Mouse (Mus musculus): ENCODE data around the gene Upk1a. TPM values are rescaled to one million over a fixed set of nuclear protein-coding genes. Genes with fewer than 3 reads are reported as not detected.
A peak's percentile ranks its signal among the peaks of the same experiment; 100 is the strongest.

The Upk1a gene
- polyA plus RNA-seq (2014; fragmentation: Nextera tagmentation; extraction: Ambion mirVana): 4.8 TPM in 2 replicates

DNA sequence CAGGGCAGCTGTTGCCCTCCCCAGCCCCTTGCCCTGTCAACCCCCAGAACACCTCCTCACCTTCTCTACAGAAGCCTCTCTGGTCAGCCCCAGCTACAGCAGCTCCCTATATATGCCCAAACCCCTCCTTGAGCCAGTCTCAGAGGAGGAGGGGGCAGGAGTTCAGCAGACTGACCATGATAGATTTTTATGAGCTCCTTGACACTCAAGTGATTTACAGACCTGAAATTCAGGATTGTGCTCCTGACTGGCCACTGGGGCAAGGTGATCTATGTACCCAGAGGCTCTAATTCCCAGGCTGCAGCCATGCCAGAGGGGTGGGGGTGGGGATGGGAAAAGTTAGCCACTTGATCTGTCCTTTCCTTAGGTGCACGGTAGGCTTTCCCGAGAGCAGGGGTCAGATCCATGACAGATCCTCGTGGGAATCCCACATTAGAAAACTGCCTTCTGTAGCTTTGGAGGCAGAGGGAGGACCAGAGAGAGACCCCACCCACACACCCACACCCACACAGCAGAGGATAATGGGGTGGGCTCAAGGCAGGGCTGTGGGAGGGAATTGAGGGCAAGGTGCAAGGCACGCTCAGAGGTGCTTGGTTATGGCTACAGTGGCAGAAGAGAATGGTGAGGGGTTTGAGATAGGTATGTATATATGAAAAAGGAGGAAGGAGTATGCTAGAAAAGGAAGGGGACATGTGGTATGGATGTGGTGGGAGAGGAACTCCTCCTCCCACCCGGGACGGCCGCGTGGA, at the start of gene Upk1a:
Upk1a (minus strand) TSS at position 194 of the 749 bp plus-strand sequence.
- no peaks in the 10 kb centered on the region for H3K27me3 ChIP-seq (ENCODE audit: control insufficient read depth, insufficient read depth, low read length)
- H3K4me2 ChIP-seq (ENCODE audit: low read depth): no peak within 1 kb of the TSS
- no peak within 1 kb of the TSS for H3K9ac ChIP-seq (ENCODE audit: low read length)
- WGBS: 67% methylated on average over 8 of the region's 8 CpGs
- no peaks in the 10 kb centered on the region for H3K4me1 ChIP-seq (ENCODE audit: control insufficient read depth, insufficient read depth, low read length)
- no peak within 1 kb of the TSS for H3K27ac ChIP-seq (ENCODE audit: low read depth, low read length)
- ATAC-seq (ENCODE audit: insufficient read depth, low FRiP score, low TSS enrichment) (no peak), DNase-seq (ENCODE audit: low spot score) (no peak)
- H3K9me3 ChIP-seq (ENCODE audit: control insufficient read depth, low read length): no peaks in the 10 kb centered on the region
- H3K36me3 ChIP-seq (ENCODE audit: control insufficient read depth, insufficient read depth, low read length): 0 out of 2 replicates have a peak, but pooled peaks cover 3% of the 10 kb centered on the region
- H3K4me3 ChIP-seq (ENCODE audit: low read depth, low read length): no peak within 1 kb of the TSS

DNA sequence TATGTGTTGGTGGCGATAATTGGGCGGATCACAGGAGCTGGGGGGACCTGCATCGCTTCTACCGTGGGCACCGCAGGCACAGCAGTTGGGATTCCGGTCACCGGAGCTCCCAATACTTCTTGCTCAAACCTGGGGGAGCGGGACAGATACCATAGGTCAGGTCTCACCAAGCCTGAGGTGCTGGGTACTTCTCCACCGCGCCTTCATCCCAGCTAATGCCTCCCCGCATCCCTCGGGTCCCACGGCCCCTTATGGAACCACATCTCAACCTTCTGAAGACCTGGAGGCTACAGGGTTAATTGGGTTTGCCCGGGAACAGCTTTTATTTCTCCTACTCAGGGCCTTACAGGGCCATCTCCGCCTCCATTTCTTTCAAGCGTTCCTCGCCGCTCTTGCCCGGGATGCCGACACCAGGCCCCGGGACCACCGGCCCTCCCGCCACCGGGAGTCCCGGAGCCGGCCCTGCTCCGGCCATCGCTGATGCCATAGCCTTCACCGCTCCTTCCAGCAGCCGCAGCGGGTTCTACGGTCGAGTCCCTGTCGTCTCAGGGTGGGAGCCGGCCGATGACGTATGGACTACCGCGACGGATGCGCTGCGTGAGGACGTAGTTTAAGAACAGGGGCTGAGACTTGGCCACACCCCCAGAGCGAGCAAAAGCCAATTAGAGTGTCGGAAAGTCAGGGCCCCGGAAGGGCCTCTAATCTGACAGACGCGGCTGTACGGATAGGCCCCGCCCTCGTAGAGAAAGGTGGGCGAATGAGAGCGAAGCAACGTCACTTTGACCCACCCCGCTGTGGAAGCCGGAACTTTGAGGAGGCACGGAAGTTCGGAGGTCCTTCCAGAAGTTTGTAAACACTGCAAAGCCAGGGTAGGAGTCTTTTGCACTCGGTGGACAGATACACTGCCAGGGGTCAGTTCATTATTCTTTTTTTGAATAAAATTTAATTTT, 37.2 kb upstream of the Upk1a start, which contains the start of gene Rbm42:
Rbm42 (minus strand) TSS at position 727 of the 950 bp plus-strand sequence.
- H3K4me1 ChIP-seq (ENCODE audit: control insufficient read depth, insufficient read depth, low read length): no peaks in the 10 kb centered on the region
- H3K9ac ChIP-seq (ENCODE audit: low read length): peak within 1 kb of the TSS; percentile 91
- H3K27ac ChIP-seq (ENCODE audit: low read depth, low read length): no peak within 1 kb of the TSS
- 2% methylated on average over 59 of the region's 59 CpGs for WGBS
- ATAC-seq (ENCODE audit: insufficient read depth, low FRiP score, low TSS enrichment): peak; percentile 99
- no peaks in the 10 kb centered on the region for H3K9me3 ChIP-seq (ENCODE audit: control insufficient read depth, low read length)
- H3K4me2 ChIP-seq (ENCODE audit: low read depth): peak within 1 kb of the TSS; percentile 91
- H3K27me3 ChIP-seq (ENCODE audit: control insufficient read depth, insufficient read depth, low read length): no peaks in the 10 kb centered on the region
- H3K4me3 ChIP-seq (ENCODE audit: low read depth, low read length): peak within 1 kb of the TSS; percentile 84
- peak; percentile 98 for DNase-seq (ENCODE audit: low spot score)
- peaks cover 14% of the 10 kb centered on the region for H3K36me3 ChIP-seq (ENCODE audit: control insufficient read depth, insufficient read depth, low read length)

DNA sequence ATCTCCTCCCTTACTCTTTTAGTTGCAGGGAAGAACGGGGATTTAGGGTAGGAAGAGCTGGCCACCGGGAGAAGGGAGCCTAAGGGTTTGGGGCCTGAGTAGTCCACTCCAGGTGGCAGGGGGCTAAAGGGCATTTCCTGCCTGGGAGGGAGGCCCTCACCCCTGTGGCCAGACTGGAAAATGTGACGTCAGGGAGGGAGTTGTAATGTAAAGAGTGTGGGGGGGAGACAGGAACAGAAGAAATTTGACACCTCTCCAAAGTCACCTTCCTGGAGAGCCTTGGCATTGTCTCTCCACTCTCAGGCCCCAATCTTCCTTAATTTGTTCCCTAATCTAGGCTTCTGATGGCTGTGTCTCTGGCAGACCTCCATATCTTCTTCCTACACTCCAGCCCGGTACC, 26.4 kb upstream of the Upk1a start:
- 22% methylated on average over 4 of the region's 4 CpGs for WGBS
- Histone ChIP-seq H3K27me3 (ENCODE audit: control insufficient read depth, insufficient read depth, low read length) (peaks cover 24% of the 10 kb centered on the region), H3K4me1 (ENCODE audit: control insufficient read depth, insufficient read depth, low read length) (no peaks in the 10 kb centered on the region), H3K36me3 (ENCODE audit: control insufficient read depth, insufficient read depth, low read length) (peaks cover 7% of the 10 kb centered on the region; the same call in 1 of the 2 replicates), H3K9me3 (ENCODE audit: control insufficient read depth, low read length) (no peaks in the 10 kb centered on the region), H3K9ac (ENCODE audit: low read length) (no peak overlapping the region), H3K4me3 (ENCODE audit: low read depth, low read length) (no peak overlapping the region), H3K27ac (ENCODE audit: low read depth, low read length) (no peak overlapping the region), H3K4me2 (ENCODE audit: low read depth) (no peak overlapping the region)
- DNase-seq (ENCODE audit: low spot score) (no peak), ATAC-seq (ENCODE audit: insufficient read depth, low FRiP score, low TSS enrichment) (no peak)

DNA sequence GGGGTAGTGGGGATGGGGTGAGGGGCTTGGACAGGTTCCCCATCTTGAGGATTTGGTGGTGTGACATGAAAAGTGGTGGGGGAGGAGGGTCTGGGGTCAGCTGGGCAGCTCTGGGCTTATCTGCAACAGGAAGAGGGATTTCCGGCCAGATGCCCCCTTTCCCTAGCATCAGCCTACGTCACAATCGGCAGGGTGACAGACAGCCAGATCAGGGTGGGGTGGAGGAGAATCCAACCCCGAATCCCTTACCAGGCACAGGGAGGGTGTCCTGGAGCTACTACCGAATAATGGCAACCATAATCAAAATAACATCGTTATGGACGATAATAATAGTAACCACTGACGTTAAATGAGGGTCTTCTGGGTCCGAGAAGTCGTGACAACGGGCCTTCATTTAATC, 23.7 kb upstream of the Upk1a start:
- WGBS: 26% methylated on average over 11 of the region's 11 CpGs
- peaks cover 4% of the 10 kb centered on the region; the same call in 1 of the 2 replicates for H3K36me3 ChIP-seq (ENCODE audit: control insufficient read depth, insufficient read depth, low read length)
- no peak overlapping the region for H3K9ac ChIP-seq (ENCODE audit: low read length)
- H3K27me3 ChIP-seq (ENCODE audit: control insufficient read depth, insufficient read depth, low read length): peaks cover 47% of the 10 kb centered on the region
- DNase-seq (ENCODE audit: low spot score) (no peak), ATAC-seq (ENCODE audit: insufficient read depth, low FRiP score, low TSS enrichment) (no peak)
- H3K9me3 ChIP-seq (ENCODE audit: control insufficient read depth, low read length): no peaks in the 10 kb centered on the region
- H3K27ac ChIP-seq (ENCODE audit: low read depth, low read length): no peak overlapping the region
- no peaks in the 10 kb centered on the region for H3K4me1 ChIP-seq (ENCODE audit: control insufficient read depth, insufficient read depth, low read length)
- no peak overlapping the region for H3K4me3 ChIP-seq (ENCODE audit: low read depth, low read length)
- no peak overlapping the region for H3K4me2 ChIP-seq (ENCODE audit: low read depth)

DNA sequence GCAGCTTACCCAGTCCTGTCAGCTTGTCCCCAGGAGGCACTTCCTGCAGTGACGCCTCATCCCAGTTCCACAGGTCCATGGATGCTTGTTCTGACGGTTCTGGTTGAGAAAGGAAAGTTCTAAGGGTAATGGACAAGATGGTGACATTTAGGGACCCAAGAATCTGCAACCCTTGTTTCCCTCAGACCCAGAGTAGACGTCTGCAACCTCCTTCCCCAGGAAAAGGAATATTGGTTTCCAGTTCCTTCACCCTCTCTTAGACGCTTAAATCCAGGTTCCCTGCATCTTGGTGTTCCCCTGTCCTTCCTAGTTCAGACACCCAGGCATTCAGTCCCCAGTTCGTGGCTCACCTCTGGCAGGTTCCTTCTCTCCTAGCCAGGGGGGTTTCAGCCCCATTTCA, 23.1 kb upstream of the Upk1a start, which contains the start of gene Etv2:
Etv2 (minus strand) TSS at position 101 of the 400 bp plus-strand sequence.
- H3K36me3 ChIP-seq (ENCODE audit: control insufficient read depth, insufficient read depth, low read length): peaks cover 4% of the 10 kb centered on the region; the same call in 1 of the 2 replicates
- H3K27ac ChIP-seq (ENCODE audit: low read depth, low read length): no peak within 1 kb of the TSS
- ATAC-seq (ENCODE audit: insufficient read depth, low FRiP score, low TSS enrichment): no peak
- no peak within 1 kb of the TSS; the same call in 1 of the 2 replicates for H3K9ac ChIP-seq (ENCODE audit: low read length)
- peak within 1 kb of the TSS; percentile 13; the same call in 1 of the 2 replicates for H3K4me3 ChIP-seq (ENCODE audit: low read depth, low read length)
- no peaks in the 10 kb centered on the region for H3K9me3 ChIP-seq (ENCODE audit: control insufficient read depth, low read length)
- WGBS: 3% methylated on average over 5 of the region's 5 CpGs
- no peaks in the 10 kb centered on the region for H3K4me1 ChIP-seq (ENCODE audit: control insufficient read depth, insufficient read depth, low read length)
- H3K4me2 ChIP-seq (ENCODE audit: low read depth): peak within 1 kb of the TSS; percentile 20; the same call in 1 of the 2 replicates
- DNase-seq (ENCODE audit: low spot score): no peak
- peaks cover 47% of the 10 kb centered on the region for H3K27me3 ChIP-seq (ENCODE audit: control insufficient read depth, insufficient read depth, low read length)

DNA sequence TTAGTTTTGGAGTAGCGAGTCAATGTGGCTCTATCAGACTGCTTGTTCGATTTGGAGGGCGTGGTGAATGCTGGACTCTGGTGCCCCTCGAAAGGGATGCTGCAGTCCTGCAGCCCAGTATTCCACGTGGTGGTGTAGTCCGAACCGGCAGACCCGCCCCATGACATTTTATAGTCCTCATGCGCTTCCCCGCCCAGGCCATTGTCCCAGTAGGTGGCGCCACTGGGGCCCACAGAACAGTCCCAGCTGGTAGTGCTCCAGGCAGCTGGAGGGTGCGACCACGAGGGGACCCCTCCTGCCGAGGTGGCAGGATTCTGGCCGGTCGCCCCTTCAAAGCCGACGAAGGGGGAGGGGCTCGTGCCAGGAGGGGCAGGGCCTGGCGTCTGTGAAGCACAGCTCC, 22.0 kb upstream of the Upk1a start:
- H3K9ac ChIP-seq (ENCODE audit: low read length): no peak overlapping the region

DNA sequence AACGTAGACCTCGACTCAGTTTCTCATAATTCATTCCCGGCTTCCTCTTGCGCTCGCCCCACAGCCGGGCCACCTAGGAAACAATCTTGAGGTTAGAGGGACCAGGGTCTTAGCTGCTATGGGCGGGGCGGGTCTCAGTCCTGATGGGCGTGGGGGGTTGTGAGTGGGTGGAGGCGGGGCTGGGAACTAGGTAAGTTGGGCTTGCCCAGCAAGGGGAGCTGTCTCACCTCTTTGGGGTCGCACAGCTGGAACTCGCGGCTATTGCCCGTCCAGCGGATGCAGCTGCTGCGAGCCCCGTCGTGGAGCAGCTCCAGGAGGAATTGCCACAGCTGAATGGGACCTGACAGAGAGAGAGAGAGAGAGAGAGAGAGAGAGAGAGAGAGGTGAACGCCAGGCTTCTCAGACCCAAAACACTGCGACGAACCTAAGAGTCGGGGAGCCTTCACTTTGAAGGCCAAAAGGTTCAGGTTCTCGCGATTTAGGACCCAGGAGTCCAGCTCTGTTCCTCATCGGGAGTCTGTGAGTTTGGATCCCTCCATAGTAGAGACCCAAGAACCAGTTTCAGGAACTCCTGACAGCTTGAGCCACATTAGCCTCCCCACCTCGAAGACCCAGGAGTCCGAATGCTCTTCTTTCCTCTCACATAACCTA, 21.2 kb upstream of the Upk1a start:
- H3K36me3 ChIP-seq (ENCODE audit: control insufficient read depth, insufficient read depth, low read length): no peaks in the 10 kb centered on the region
- 3% methylated on average over 27 of the region's 27 CpGs for WGBS
- no peak overlapping the region for H3K4me2 ChIP-seq (ENCODE audit: low read depth)
- H3K4me3 ChIP-seq (ENCODE audit: low read depth, low read length): no peak overlapping the region
- DNase-seq (ENCODE audit: low spot score) (no peak), ATAC-seq (ENCODE audit: insufficient read depth, low FRiP score, low TSS enrichment) (no peak)
- H3K27ac ChIP-seq (ENCODE audit: low read depth, low read length): no peak overlapping the region
- no peak overlapping the region for H3K9ac ChIP-seq (ENCODE audit: low read length)
- peaks cover 47% of the 10 kb centered on the region for H3K27me3 ChIP-seq (ENCODE audit: control insufficient read depth, insufficient read depth, low read length)
- no peaks in the 10 kb centered on the region for H3K9me3 ChIP-seq (ENCODE audit: control insufficient read depth, low read length)
- H3K4me1 ChIP-seq (ENCODE audit: control insufficient read depth, insufficient read depth, low read length): no peaks in the 10 kb centered on the region

More for the DNA sequence above, 22.0 kb upstream of the Upk1a start:
- H3K9me3 ChIP-seq (ENCODE audit: control insufficient read depth, low read length): no peaks in the 10 kb centered on the region
- peak; percentile 76 for DNase-seq (ENCODE audit: low spot score)
- H3K27ac ChIP-seq (ENCODE audit: low read depth, low read length): no peak overlapping the region
- H3K27me3 ChIP-seq (ENCODE audit: control insufficient read depth, insufficient read depth, low read length): peaks cover 47% of the 10 kb centered on the region
- WGBS: 1% methylated on average over 20 of the region's 20 CpGs
- H3K4me3 ChIP-seq (ENCODE audit: low read depth, low read length): peak overlapping the region; percentile 13; the same call in 1 of the 2 replicates
- H3K36me3 ChIP-seq (ENCODE audit: control insufficient read depth, insufficient read depth, low read length): no peaks in the 10 kb centered on the region
- peak overlapping the region; percentile 20; the same call in 1 of the 2 replicates for H3K4me2 ChIP-seq (ENCODE audit: low read depth)
- ATAC-seq (ENCODE audit: insufficient read depth, low FRiP score, low TSS enrichment): 0 out of 2 replicates have a peak, but pooled peaks have one; percentile 23
- H3K4me1 ChIP-seq (ENCODE audit: control insufficient read depth, insufficient read depth, low read length): no peaks in the 10 kb centered on the region

DNA sequence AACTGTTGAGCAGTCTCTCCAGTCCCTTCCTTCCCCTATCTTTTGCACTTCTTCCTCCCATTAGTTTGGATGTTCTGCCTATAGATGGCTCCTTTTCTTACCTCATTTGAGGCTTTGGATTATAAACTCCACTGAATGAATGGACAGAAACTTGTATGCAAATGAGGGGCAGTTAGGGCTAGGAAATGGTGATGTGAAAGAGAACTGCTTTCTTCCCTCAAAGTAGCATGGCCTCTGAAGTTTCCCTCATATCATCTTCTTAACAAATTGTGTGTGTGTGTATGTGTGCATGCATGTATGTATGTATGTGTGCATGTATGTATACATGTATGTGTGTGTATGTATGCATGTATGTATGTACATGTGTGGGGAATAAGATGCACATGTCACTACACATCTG, 16.4 kb upstream of the Upk1a start:
- H3K4me1 ChIP-seq (ENCODE audit: control insufficient read depth, insufficient read depth, low read length): peaks cover 4% of the 10 kb centered on the region; the same call in 1 of the 2 replicates
- no peaks in the 10 kb centered on the region for H3K36me3 ChIP-seq (ENCODE audit: control insufficient read depth, insufficient read depth, low read length)
- H3K27me3 ChIP-seq (ENCODE audit: control insufficient read depth, insufficient read depth, low read length): peaks cover 23% of the 10 kb centered on the region
- H3K27ac ChIP-seq (ENCODE audit: low read depth, low read length): no peak overlapping the region
- no peak overlapping the region for H3K4me2 ChIP-seq (ENCODE audit: low read depth)
- H3K9me3 ChIP-seq (ENCODE audit: control insufficient read depth, low read length): no peaks in the 10 kb centered on the region
- ATAC-seq (ENCODE audit: insufficient read depth, low FRiP score, low TSS enrichment) (no peak), DNase-seq (ENCODE audit: low spot score) (no peak)
- H3K4me3 ChIP-seq (ENCODE audit: low read depth, low read length): no peak overlapping the region
- no peak overlapping the region for H3K9ac ChIP-seq (ENCODE audit: low read length)
